Mouse (Mus musculus) midbrain, embryonic 16.5 days (tissue): ENCODE data around the gene Serpina3m. TPM values are rescaled to one million over a fixed set of nuclear protein-coding genes. Genes with fewer than 3 reads are reported as not detected.
"Not testable (repeated sequence)": the region's sequence is repeated elsewhere in the genome, so short reads cannot be mapped to it uniquely, and the experiment has no call there.

Experiments used
- ATAC-seq: fragments of 200-750 bp; cut with Nextera tagmentation; 2 replicates; pipeline ENCODE4 v1.8.0; 2017; ENCODE audit warnings: moderate TSS enrichment
- H3K27ac ChIP-seq: fragments of 300-500 bp; sonication (generic); 2 replicates; pipeline ENCODE4 v1.5.1; 2014; ENCODE audit warnings: mild to moderate bottlenecking, low read length, mixed read lengths
- H3K27me3 ChIP-seq: fragments of 300-500 bp; sonication (generic); 2 replicates; pipeline ENCODE4 v1.6.1; 2014; ENCODE audit warnings: low read depth, low read length, mixed read lengths; ENCODE audit not compliant: control insufficient read depth, insufficient read depth
- H3K36me3 ChIP-seq: fragments of 300-500 bp; sonication (generic); 2 replicates; pipeline ENCODE4 v1.6.1; 2014; ENCODE audit warnings: mild to moderate bottlenecking, low read length, moderate library complexity, mixed read lengths; ENCODE audit not compliant: control insufficient read depth, insufficient read depth
- H3K4me1 ChIP-seq: fragments of 300-500 bp; sonication (generic); 2 replicates; pipeline ENCODE4 v1.6.1; 2014; ENCODE audit warnings: mild to moderate bottlenecking, low read length, mixed read lengths; ENCODE audit not compliant: control insufficient read depth, insufficient read depth
- H3K4me2 ChIP-seq: fragments of 300-500 bp; sonication (generic); 2 replicates; pipeline ENCODE4 v1.6.1; 2014; ENCODE audit warnings: mild to moderate bottlenecking, low read length, mixed read lengths
- H3K4me3 ChIP-seq: fragments of 300-500 bp; sonication (generic); 2 replicates; pipeline ENCODE4 v1.5.1; 2014; ENCODE audit warnings: low read depth, mild to moderate bottlenecking, low read length, moderate library complexity, mixed read lengths
- H3K9ac ChIP-seq: fragments of 300-500 bp; sonication (generic); 2 replicates; pipeline ENCODE4 v1.6.1; 2014; ENCODE audit warnings: low read depth, low read length, mixed read lengths
- H3K9me3 ChIP-seq: fragments of 300-500 bp; sonication (generic); replicated peaks from 2 replicates; pipeline ENCODE4 v1.6.1; 2014; ENCODE audit warnings: mild to moderate bottlenecking, low read length, mixed read lengths; ENCODE audit not compliant: control insufficient read depth, poor library complexity, severe bottlenecking
- WGBS: fragments of 180-500 bp; shearing (Covaris S2); extraction: QIAGEN DNeasy Blood & Tissue Kit; methylation state at CpG from one replicate; pipeline ENCODE4 v1.1.7; 2014; 5-methylcytosine and 5-hydroxymethylcytosine counted together
- polyA plus RNA-seq: library from polyadenylated mRNA; unstranded; fragments of >200 nt; fragmentation: Nextera tagmentation; extraction: Ambion mirVana; gene quantifications from 2 replicates; pipeline ENCODE4 v1.2.1, GENCODE M21; 2015

Gene Serpina3m
- polyA plus RNA-seq, 1 experiment from 2014 or later: not detected

DNA sequence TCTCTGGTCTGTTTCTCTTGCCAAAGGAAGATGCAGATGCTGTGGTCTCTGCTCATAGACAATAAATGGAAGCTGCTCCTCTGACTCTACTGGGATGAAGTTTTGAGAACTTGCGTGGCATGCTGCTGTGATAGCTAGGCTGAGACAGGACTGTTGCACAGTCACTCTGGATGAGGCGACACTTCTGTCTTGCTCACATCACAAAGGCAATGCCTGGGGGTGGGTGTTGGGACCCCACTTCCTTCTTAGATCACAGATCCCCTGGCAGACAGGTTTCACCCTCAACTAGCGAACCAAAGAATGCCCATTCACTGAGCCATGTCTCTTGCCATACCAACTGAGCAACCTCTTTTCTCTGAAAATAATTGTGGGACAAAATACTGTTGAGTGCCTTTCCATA is 419 bp downstream of the Serpina3m start:
- ATAC-seq: no peak
- Histone ChIP-seq H3K4me3 (no peak overlapping the region), H3K9ac (no peak overlapping the region), H3K36me3 (no peaks in the 10 kb centered on the region), H3K4me2 (no peak overlapping the region), H3K27ac (no peak overlapping the region), H3K27me3 (no peaks in the 10 kb centered on the region), H3K4me1 (no peaks in the 10 kb centered on the region), H3K9me3 (no peaks in the 10 kb centered on the region)
- WGBS: 95% methylated on average over 3 of the region's 3 CpGs

DNA sequence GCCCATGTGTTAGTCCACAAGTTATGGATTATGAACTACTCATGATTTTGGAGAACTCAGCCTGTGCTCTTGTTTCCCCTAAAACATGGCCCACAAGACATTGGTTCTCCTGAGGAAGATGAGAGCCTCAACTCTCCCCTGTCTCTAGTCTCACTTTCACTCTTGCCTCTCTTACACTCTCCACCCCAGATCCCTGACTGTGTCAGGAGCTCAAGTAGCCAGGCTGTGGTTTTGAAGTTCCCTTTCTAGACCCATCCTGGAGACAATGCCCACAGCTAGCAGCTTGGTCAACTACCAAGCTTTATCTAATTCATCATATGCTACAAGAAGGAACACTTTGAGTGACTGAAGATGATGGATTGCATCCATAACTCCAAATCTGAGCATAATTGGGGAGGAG is 4.2 kb downstream of the Serpina3m start:
- ATAC-seq, H3K4me1 ChIP-seq, H3K4me3 ChIP-seq, H3K9me3 ChIP-seq, H3K4me2 ChIP-seq, H3K36me3 ChIP-seq, H3K27ac ChIP-seq, H3K27me3 ChIP-seq, H3K9ac ChIP-seq: not testable (repeated sequence)

DNA sequence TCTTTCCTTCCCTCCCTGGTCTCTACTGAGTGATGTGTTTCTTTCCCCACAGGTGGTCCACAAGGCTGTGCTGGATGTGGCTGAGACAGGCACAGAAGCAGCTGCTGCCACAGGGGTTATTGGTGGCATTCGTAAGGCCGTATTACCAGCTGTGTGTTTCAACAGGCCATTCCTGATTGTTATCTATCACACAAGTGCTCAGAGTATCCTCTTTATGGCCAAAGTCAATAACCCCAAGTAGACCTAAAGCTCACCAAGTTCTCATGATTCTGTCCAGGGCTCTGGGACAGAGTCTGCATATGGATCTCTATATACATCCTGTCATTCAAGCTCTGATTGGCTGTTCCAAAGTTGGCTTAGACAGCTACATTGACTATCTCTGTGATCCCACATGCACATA is 6.9 kb downstream of the Serpina3m start:
- Histone ChIP-seq H3K4me2 (no peak overlapping the region), H3K27me3 (no peaks in the 10 kb centered on the region), H3K4me3 (no peak overlapping the region), H3K36me3 (no peaks in the 10 kb centered on the region), H3K9ac (no peak overlapping the region), H3K9me3 (no peaks in the 10 kb centered on the region), H3K4me1 (no peaks in the 10 kb centered on the region), H3K27ac (no peak overlapping the region)
- no peak for ATAC-seq
- 91% methylated on average over 2 of the region's 2 CpGs for WGBS

DNA sequence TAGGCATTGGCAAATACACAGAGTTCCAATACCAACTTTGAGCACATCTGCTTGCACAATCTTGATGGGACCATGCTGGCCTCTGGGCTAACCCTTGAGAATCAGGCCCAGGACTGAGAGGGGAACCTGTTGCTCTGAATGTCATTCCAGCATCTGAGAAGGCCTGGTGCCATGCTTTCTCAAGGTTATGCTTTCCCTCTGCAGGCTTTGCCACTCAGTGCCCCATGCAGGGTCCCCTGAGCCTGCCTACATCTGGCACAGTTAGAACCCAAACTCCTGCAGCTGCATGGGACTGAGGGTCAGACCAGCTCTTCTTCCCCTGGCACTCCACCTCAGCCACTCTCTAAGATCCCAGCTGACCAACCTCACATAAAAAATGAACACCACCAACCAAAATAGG is 7.4 kb downstream of the Serpina3m start:
- no peak overlapping the region for H3K27ac ChIP-seq
- H3K4me1 ChIP-seq: no peaks in the 10 kb centered on the region
- H3K27me3 ChIP-seq: no peaks in the 10 kb centered on the region
- no peaks in the 10 kb centered on the region for H3K36me3 ChIP-seq
- ATAC-seq: no peak
- no peak overlapping the region for H3K4me2 ChIP-seq
- H3K9ac ChIP-seq: no peak overlapping the region
- no peaks in the 10 kb centered on the region for H3K9me3 ChIP-seq
- H3K4me3 ChIP-seq: no peak overlapping the region

DNA sequence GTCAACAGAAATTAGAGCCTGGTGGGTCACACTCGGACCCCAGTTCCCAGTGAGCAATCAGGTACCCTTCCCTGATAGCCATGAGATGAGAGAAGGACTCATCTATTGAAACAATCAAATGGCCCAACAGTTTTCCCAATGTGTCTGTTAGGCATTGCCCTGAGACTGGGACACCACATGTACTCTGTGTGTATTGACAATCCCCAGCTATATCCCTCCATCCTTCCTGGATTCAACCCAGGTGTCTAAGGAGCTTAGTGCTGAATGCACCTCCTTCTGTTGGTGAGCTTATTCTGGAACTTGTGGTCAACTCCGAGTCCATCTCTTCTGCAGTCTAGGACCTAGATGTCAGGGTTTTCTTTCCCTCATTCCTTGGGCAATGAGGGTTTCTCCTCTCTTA is 8.8 kb downstream of the Serpina3m start:
- Histone ChIP-seq H3K4me3 (no peak overlapping the region), H3K27ac (no peak overlapping the region), H3K27me3 (no peaks in the 10 kb centered on the region), H3K36me3 (no peaks in the 10 kb centered on the region), H3K4me2 (no peak overlapping the region), H3K4me1 (no peaks in the 10 kb centered on the region), H3K9ac (no peak overlapping the region), H3K9me3 (no peaks in the 10 kb centered on the region)
- no peak for ATAC-seq
- 84% methylated on average over 2 of the region's 2 CpGs for WGBS

DNA sequence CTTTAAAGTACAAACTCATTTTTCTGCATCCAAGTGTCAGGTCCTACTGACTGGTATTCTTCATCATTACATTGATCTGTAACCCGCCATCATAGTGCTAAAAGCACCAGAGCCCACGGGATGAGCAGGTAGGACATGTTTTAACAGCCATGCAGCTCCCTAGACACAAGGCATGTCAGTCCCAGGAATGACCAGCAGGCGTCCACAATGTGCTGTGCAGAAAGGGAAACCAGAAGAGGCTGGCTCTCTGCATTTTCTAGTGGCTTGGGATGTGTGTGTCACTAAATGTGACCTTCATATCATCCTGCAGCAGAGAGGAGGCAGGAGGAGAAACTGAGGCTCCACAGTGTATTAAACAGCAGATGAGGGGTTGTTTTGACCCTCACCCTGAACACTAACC is 13.5 kb downstream of the Serpina3m start:
- WGBS: 36% methylated on average over 3 of the region's 3 CpGs
- not testable (repeated sequence) for H3K9ac ChIP-seq, H3K4me1 ChIP-seq, H3K36me3 ChIP-seq, H3K9me3 ChIP-seq, H3K4me3 ChIP-seq, H3K27ac ChIP-seq, ATAC-seq, H3K27me3 ChIP-seq, H3K4me2 ChIP-seq

DNA sequence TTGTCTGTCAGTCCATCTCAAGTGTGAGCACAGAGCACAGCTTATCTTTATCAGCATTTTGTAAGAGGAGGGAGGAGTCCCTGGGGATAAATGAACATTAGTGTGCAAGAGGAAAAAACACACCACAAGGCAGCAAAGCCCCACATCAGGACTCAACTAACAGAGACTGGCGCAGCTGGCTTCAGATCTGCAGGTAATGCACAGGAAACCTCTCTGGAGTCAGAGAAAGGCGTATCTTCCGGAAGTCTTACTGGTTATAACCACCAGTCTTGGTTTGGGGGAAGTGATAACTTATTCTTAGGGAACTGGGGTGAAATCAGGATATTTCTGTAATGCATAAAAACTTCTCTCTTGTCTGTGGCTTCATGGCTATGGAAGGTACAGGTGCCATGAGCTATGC is 17.7 kb downstream of the Serpina3m start:
- Histone ChIP-seq H3K4me3 (no peak overlapping the region), H3K4me2 (no peak overlapping the region), H3K9me3 (no peaks in the 10 kb centered on the region), H3K36me3 (no peaks in the 10 kb centered on the region), H3K4me1 (no peaks in the 10 kb centered on the region), H3K27ac (no peak overlapping the region), H3K9ac (no peak overlapping the region), H3K27me3 (no peaks in the 10 kb centered on the region)
- 85% methylated on average over 3 of the region's 3 CpGs for WGBS
- no peak for ATAC-seq

DNA sequence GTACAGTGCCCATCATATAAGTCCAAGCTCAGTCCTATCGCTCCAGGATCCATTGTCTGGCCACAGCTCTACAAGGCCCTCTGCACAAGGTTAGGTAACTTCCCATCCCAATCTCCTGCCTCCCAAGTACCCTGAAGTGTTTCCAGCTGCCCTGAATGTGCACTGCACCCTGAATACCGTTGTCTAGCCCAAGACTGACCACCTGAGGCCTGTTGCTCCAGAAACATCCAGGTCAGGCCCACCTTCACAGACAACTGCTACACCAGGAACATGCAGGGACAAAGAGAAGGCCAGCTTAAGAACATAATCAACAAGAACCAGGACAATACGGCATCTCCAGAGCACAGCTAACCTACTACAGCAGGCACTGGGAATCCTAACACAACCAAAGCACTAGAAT is 31.7 kb downstream of the Serpina3m start:
- Histone ChIP-seq H3K9ac (no peak overlapping the region), H3K27me3 (no peaks in the 10 kb centered on the region), H3K4me2 (no peak overlapping the region), H3K9me3 (no peaks in the 10 kb centered on the region), H3K36me3 (no peaks in the 10 kb centered on the region), H3K4me3 (no peak overlapping the region), H3K27ac (no peak overlapping the region), H3K4me1 (no peaks in the 10 kb centered on the region)
- WGBS: 83% methylated on average over 3 of the region's 3 CpGs
- ATAC-seq: no peak

DNA sequence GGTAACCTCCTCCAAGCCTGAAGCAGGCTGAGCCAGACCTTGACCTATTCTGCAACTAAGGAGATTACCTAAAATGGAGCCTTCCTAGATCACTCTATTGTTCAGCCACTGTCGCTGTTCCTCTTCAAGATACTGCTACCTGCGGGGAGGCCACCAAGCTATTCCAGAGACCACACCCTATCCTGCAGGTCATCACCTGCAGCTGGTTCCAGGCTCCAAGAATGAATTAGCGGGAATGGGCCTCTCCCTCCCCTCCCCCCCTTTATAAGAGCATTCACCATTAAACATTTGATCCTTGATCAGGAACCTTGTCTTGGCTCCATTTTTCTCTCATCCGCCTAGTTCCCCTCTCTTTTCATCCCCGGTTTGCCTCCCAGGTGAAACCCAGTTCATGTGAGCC is 38.9 kb downstream of the Serpina3m start:
- 65% methylated on average over 5 of the region's 5 CpGs for WGBS
- not testable (repeated sequence) for H3K9me3 ChIP-seq, ATAC-seq, H3K36me3 ChIP-seq, H3K9ac ChIP-seq, H3K4me3 ChIP-seq, H3K4me2 ChIP-seq, H3K4me1 ChIP-seq, H3K27me3 ChIP-seq, H3K27ac ChIP-seq

DNA sequence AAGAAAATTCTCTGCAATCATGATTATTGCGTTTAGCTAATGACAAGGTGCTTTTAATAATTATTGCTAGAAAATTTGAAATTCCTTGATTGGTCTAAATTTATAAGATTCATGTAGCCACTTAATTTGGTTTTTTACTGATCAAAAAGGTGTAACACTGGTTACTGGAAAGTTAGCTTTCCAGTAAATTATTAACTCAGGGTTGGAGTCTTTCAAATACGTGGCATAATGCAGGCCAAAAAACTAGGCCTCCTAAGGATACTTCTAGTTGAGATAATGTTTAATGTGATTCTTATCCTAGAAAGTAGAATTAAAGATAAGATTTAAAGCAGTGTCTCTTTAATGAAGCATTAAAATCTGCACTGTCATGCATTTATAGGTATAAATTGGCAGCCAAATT is 40.1 kb downstream of the Serpina3m start:
- H3K4me1 ChIP-seq, H3K27ac ChIP-seq, H3K27me3 ChIP-seq, H3K9ac ChIP-seq, H3K4me2 ChIP-seq, ATAC-seq, H3K36me3 ChIP-seq, H3K9me3 ChIP-seq, H3K4me3 ChIP-seq: not testable (repeated sequence)
- 77% methylated on average over 2 of the region's 2 CpGs for WGBS
